Mouse (Mus musculus) yolk sac, embryonic 10.5 days (tissue): Measurements from ENCODE around the gene Tex36.
A peak's percentile ranks its signal among the peaks of the same experiment; 100 is the strongest.

Experiments used
- DNase-seq: peaks from one replicate; pipeline ENCODE4 v3.0.0-alpha.2; 2017; ENCODE audit warnings: low spot score

The Tex36 gene

GRCm38 (mm10) chr7:133602058-133602457, at the start of gene Tex36:
Gene Tex36, minus strand, starts transcription at chr7:133602158.
- no peak for DNase-seq

- DNase-seq: no peak
Observed at GRCm38 (mm10) chr7:133645716-133646115, 43.8 kb upstream of the Tex36 start.

GRCm38 (mm10) chr7:133638821-133639220, 36.9 kb upstream of the Tex36 start:
- DNase-seq: no peak

GRCm38 (mm10) chr7:133638306-133638705, 36.3 kb upstream of the Tex36 start:
- no peak for DNase-seq

GRCm38 (mm10) chr7:133637361-133638305, 35.7 kb upstream of the Tex36 start, which contains the start of gene Edrf1:
Gene Edrf1, plus strand, starts transcription at chr7:133637543.
- peak; percentile 98 for DNase-seq

- DNase-seq: peak; percentile 80
Observed at GRCm38 (mm10) chr7:133636738-133637352, 34.9 kb upstream of the Tex36 start.

GRCm38 (mm10) chr7:133634932-133635650, 33.1 kb upstream of the Tex36 start:
- peak; percentile 35 for DNase-seq

- no peak for DNase-seq
Observed at GRCm38 (mm10) chr7:133632476-133632875, 30.5 kb upstream of the Tex36 start.

GRCm38 (mm10) chr7:133630821-133631220, 28.9 kb upstream of the Tex36 start:
- DNase-seq: no peak

GRCm38 (mm10) chr7:133627184-133627936, 25.4 kb upstream of the Tex36 start:
- DNase-seq: no peak

- DNase-seq: no peak
Observed at GRCm38 (mm10) chr7:133623226-133623625, 21.3 kb upstream of the Tex36 start.

GRCm38 (mm10) chr7:133620721-133621120, 18.8 kb upstream of the Tex36 start:
- DNase-seq: no peak

- DNase-seq: no peak
Observed at GRCm38 (mm10) chr7:133612981-133613380, 11.0 kb upstream of the Tex36 start.

- DNase-seq: no peak
Observed at GRCm38 (mm10) chr7:133609585-133609984, 7.6 kb upstream of the Tex36 start.

GRCm38 (mm10) chr7:133608631-133609340, 6.8 kb upstream of the Tex36 start:
- no peak for DNase-seq

- no peak for DNase-seq
Observed at GRCm38 (mm10) chr7:133607883-133608575, 6.1 kb upstream of the Tex36 start.

GRCm38 (mm10) chr7:133607331-133607730, 5.4 kb upstream of the Tex36 start:
- DNase-seq: no peak

- no peak for DNase-seq
Observed at GRCm38 (mm10) chr7:133604427-133605081, 2.6 kb upstream of the Tex36 start.

GRCm38 (mm10) chr7:133603156-133603555, 1.2 kb upstream of the Tex36 start:
- no peak for DNase-seq

GRCm38 (mm10) chr7:133600558-133600957, 1.4 kb downstream of the Tex36 start:
- no peak for DNase-seq
